Mouse (Mus musculus): ENCODE results near the gene Cep85l.

GRCm38 (mm10) chr10:53422206-53422605 lies 42.5 kb upstream of the Cep85l start:
- TF ChIP-seq CTCF (IDR thresholded peaks at IDR 0.05; ENCODE audit: control insufficient read depth, insufficient read depth, low read length) (no peak), POLR2A (IDR thresholded peaks at IDR 0.05; ENCODE audit: borderline replicate concordance, control insufficient read depth, low read depth, low read length) (no peak)

Data from bone marrow, adult 2 months (tissue).